Mouse (Mus musculus) stomach, embryonic 16.5 days (tissue): ENCODE data around the gene Pitx1. TPM values are rescaled to one million over a fixed set of nuclear protein-coding genes. Genes with fewer than 3 reads are reported as not detected.

ENCODE experiments used
- polyA plus RNA-seq: library from polyadenylated mRNA; unstranded; fragments of >200 nt; fragmentation: Nextera tagmentation; extraction: Ambion mirVana; gene quantifications from 2 replicates; pipeline ENCODE4 v1.2.1, GENCODE M21; 2015

Pitx1 gene
- polyA plus RNA-seq, 1 experiment from 2014 or later: 110 TPM

Other genes starting within 250 kb of the Pitx1 start
- gene B4galt7, start 236.3 kb downstream of the Pitx1 start, polyA plus RNA-seq: 20.5 and 24.5 TPM in 2 replicates
- 44.3 and 52.8 TPM in 2 replicates for gene Caml, start 213.2 kb downstream of the Pitx1 start, polyA plus RNA-seq
- 31.2 and 32.5 TPM in 2 replicates for gene Ddx46, start 201.2 kb downstream of the Pitx1 start, polyA plus RNA-seq
- 47.6 and 50.5 TPM in 2 replicates for gene B230219D22Rik, start 143.1 kb downstream of the Pitx1 start, polyA plus RNA-seq
- 76.6 and 80.1 TPM in 2 replicates for gene Txndc15, start 121.5 kb downstream of the Pitx1 start, polyA plus RNA-seq
- gene Pcbd2, start 108.8 kb downstream of the Pitx1 start, polyA plus RNA-seq: 68.8 and 72.1 TPM in 2 replicates
- 0.10 TPM in 1 of 2 replicates, not detected in the other for gene Catsper3, start 51.6 kb downstream of the Pitx1 start, polyA plus RNA-seq